Mouse (Mus musculus) forebrain, postnatal 0 days (tissue): ENCODE data around the gene Sgms1. TPM values are rescaled to one million over a fixed set of nuclear protein-coding genes. Genes with fewer than 3 reads are reported as not detected.

Experiments
- ATAC-seq: fragments of 200-750 bp; cut with Nextera tagmentation; 2 replicates; pipeline ENCODE4 v1.8.0; 2017; ENCODE audit warnings: mild to moderate bottlenecking, moderate library complexity
- DNase-seq: peaks from one replicate; pipeline ENCODE4 v3.0.0-alpha.2; 2015
- H3K27ac ChIP-seq: fragments of 300-500 bp; sonication (generic); 2 replicates; pipeline ENCODE4 v1.5.1; 2014; ENCODE audit warnings: low read depth, mild to moderate bottlenecking, antibody characterized with exemption, low read length, moderate library complexity, mixed read lengths
- H3K27me3 ChIP-seq: fragments of 300-500 bp; sonication (generic); 2 replicates; pipeline ENCODE4 v1.6.1; 2014; ENCODE audit warnings: mild to moderate bottlenecking, low read length, mixed read lengths; ENCODE audit not compliant: insufficient read depth
- H3K36me3 ChIP-seq: fragments of 300-500 bp; sonication (generic); 2 replicates; pipeline ENCODE4 v1.6.1; 2014; ENCODE audit warnings: mild to moderate bottlenecking, moderate library complexity; ENCODE audit not compliant: insufficient read depth
- H3K4me1 ChIP-seq: fragments of 300-500 bp; sonication (generic); 2 replicates; pipeline ENCODE4 v1.6.1; 2014; ENCODE audit warnings: antibody characterized with exemption; ENCODE audit not compliant: insufficient read depth
- H3K4me2 ChIP-seq: fragments of 300-500 bp; sonication (generic); 2 replicates; pipeline ENCODE4 v1.6.1; 2014; ENCODE audit warnings: low read depth, mild to moderate bottlenecking, moderate library complexity
- H3K4me3 ChIP-seq: fragments of 300-500 bp; sonication (generic); 2 replicates; pipeline ENCODE4 v1.5.1; 2014; ENCODE audit warnings: low read depth, low read length, mixed read lengths
- H3K9ac ChIP-seq: fragments of 300-500 bp; sonication (generic); 2 replicates; pipeline ENCODE4 v1.6.1; 2014; ENCODE audit warnings: mild to moderate bottlenecking
- H3K9me3 ChIP-seq: fragments of 300-500 bp; sonication (generic); 2 replicates; pipeline ENCODE4 v1.6.1; 2016; ENCODE audit warnings: low read length
- CTCF ChIP-seq: sonication (generic); IDR thresholded peaks from 2 replicates; pipeline ENCODE4 v1.5.1; 2016; ENCODE audit warnings: antibody characterized with exemption, control low read depth, low read depth
- WGBS: fragments of 180-500 bp; shearing (Covaris S2); extraction: QIAGEN DNeasy Blood & Tissue Kit; methylation state at CpG from one replicate; pipeline ENCODE4 v1.1.7; 2014; 5-methylcytosine and 5-hydroxymethylcytosine counted together
- polyA plus RNA-seq: library from polyadenylated mRNA; unstranded; fragments of >200 nt; fragmentation: Nextera tagmentation; extraction: Ambion mirVana; gene quantifications from 2 replicates; pipeline ENCODE4 v1.2.1, GENCODE M21; 2015
- total RNA-seq: library from RNA; depleted of rRNA; stranded (reverse); fragments of >200 nt; gene quantifications from 2 replicates; pipeline ENCODE4 v1.2.3, GENCODE M21; 2014

The Sgms1 gene
- total and polyA plus RNA-seq, 2 experiments from 2014 or later: 17.0 to 27.2 TPM

- no peak overlapping the region for H3K4me3 ChIP-seq
- 67% methylated on average over 2 of the region's 2 CpGs for WGBS
- H3K36me3 ChIP-seq: no peaks in the 10 kb centered on the region
- no peaks in the 10 kb centered on the region for H3K4me1 ChIP-seq
- no peaks in the 10 kb centered on the region for H3K9me3 ChIP-seq
- H3K27me3 ChIP-seq: no peaks in the 10 kb centered on the region
- H3K27ac ChIP-seq: no peak overlapping the region
- ATAC-seq (no peak), DNase-seq (no peak)
- TF ChIP-seq CTCF: no peak
- no peak overlapping the region for H3K9ac ChIP-seq
- H3K4me2 ChIP-seq: no peak overlapping the region
These were observed 135.3 kb downstream of the Sgms1 start for GRCm38 (mm10) chr19:32254204-32254603.

GRCm38 (mm10) chr19:32252987-32253386 lies 136.5 kb downstream of the Sgms1 start:
- H3K4me3 ChIP-seq: no peak overlapping the region
- no peak overlapping the region for H3K27ac ChIP-seq
- no peak for TF ChIP-seq CTCF
- no peaks in the 10 kb centered on the region for H3K4me1 ChIP-seq
- no peak overlapping the region for H3K4me2 ChIP-seq
- 91% methylated on average over 7 of the region's 7 CpGs for WGBS
- H3K27me3 ChIP-seq: no peaks in the 10 kb centered on the region
- DNase-seq (no peak), ATAC-seq (no peak)
- H3K9me3 ChIP-seq: no peaks in the 10 kb centered on the region
- no peaks in the 10 kb centered on the region for H3K36me3 ChIP-seq
- no peak overlapping the region for H3K9ac ChIP-seq

- Histone ChIP-seq H3K9ac (no peak overlapping the region), H3K27ac (no peak overlapping the region), H3K36me3 (no peaks in the 10 kb centered on the region), H3K4me1 (no peaks in the 10 kb centered on the region), H3K27me3 (no peaks in the 10 kb centered on the region), H3K9me3 (no peaks in the 10 kb centered on the region), H3K4me2 (no peak overlapping the region), H3K4me3 (no peak overlapping the region)
- DNase-seq (no peak), ATAC-seq (no peak)
- TF ChIP-seq CTCF: no peak
- 83% methylated on average over 3 of the region's 3 CpGs for WGBS
These were observed 137.1 kb downstream of the Sgms1 start for GRCm38 (mm10) chr19:32252451-32252850.

- Histone ChIP-seq H3K9me3 (no peaks in the 10 kb centered on the region), H3K27ac (no peak overlapping the region), H3K9ac (no peak overlapping the region), H3K36me3 (no peaks in the 10 kb centered on the region), H3K4me3 (no peak overlapping the region), H3K4me2 (no peak overlapping the region), H3K4me1 (no peaks in the 10 kb centered on the region), H3K27me3 (no peaks in the 10 kb centered on the region)
- ATAC-seq (no peak), DNase-seq (no peak)
- TF ChIP-seq CTCF: no peak
- 94% methylated on average over 5 of the region's 5 CpGs for WGBS
These were observed 140.1 kb downstream of the Sgms1 start for GRCm38 (mm10) chr19:32249181-32250130.

- no peak for TF ChIP-seq CTCF
- no peaks in the 10 kb centered on the region for H3K9me3 ChIP-seq
- no peaks in the 10 kb centered on the region for H3K36me3 ChIP-seq
- DNase-seq: no peak
- no peaks in the 10 kb centered on the region for H3K27me3 ChIP-seq
- H3K27ac ChIP-seq: no peak overlapping the region
- no peaks in the 10 kb centered on the region for H3K4me1 ChIP-seq
- no peak for ATAC-seq
- H3K4me2 ChIP-seq: no peak overlapping the region
- 75% methylated on average over 4 of the region's 4 CpGs for WGBS
- no peak overlapping the region for H3K4me3 ChIP-seq
- H3K9ac ChIP-seq: no peak overlapping the region
These were observed 144.6 kb downstream of the Sgms1 start for GRCm38 (mm10) chr19:32244881-32245280.

- H3K27ac ChIP-seq: no peak overlapping the region
- ATAC-seq (no peak), DNase-seq (no peak)
- H3K9me3 ChIP-seq: no peaks in the 10 kb centered on the region
- 88% methylated on average over 9 of the region's 9 CpGs for WGBS
- H3K9ac ChIP-seq: no peak overlapping the region
- H3K36me3 ChIP-seq: no peaks in the 10 kb centered on the region
- no peak for TF ChIP-seq CTCF
- H3K4me3 ChIP-seq: no peak overlapping the region
- no peaks in the 10 kb centered on the region for H3K27me3 ChIP-seq
- no peaks in the 10 kb centered on the region for H3K4me1 ChIP-seq
- no peak overlapping the region for H3K4me2 ChIP-seq
These were observed 146.3 kb downstream of the Sgms1 start for GRCm38 (mm10) chr19:32243246-32243645.

GRCm38 (mm10) chr19:32242153-32242552 lies 147.4 kb downstream of the Sgms1 start:
- Histone ChIP-seq H3K9ac (no peak overlapping the region), H3K9me3 (no peaks in the 10 kb centered on the region), H3K4me3 (no peak overlapping the region), H3K4me2 (no peak overlapping the region), H3K4me1 (no peaks in the 10 kb centered on the region), H3K27ac (no peak overlapping the region), H3K27me3 (no peaks in the 10 kb centered on the region), H3K36me3 (no peaks in the 10 kb centered on the region)
- DNase-seq: no peak
- no peak for TF ChIP-seq CTCF
- WGBS: 82% methylated on average over 4 of the region's 4 CpGs
- no peak for ATAC-seq
